Mouse (Mus musculus): ENCODE data around the gene Rorb. TPM values are rescaled to one million over a fixed set of nuclear protein-coding genes. Genes with fewer than 3 reads are reported as not detected.

Gene Rorb
- total RNA-seq, 2 experiments from 2014 or later = not detected

GRCm38 (mm10) chr19:19034482-19035315 lies 76.3 kb downstream of the Rorb start:
- no peak for ATAC-seq (replicated peaks; ENCODE audit: low FRiP score, poor library complexity, severe bottlenecking)

DNA sequence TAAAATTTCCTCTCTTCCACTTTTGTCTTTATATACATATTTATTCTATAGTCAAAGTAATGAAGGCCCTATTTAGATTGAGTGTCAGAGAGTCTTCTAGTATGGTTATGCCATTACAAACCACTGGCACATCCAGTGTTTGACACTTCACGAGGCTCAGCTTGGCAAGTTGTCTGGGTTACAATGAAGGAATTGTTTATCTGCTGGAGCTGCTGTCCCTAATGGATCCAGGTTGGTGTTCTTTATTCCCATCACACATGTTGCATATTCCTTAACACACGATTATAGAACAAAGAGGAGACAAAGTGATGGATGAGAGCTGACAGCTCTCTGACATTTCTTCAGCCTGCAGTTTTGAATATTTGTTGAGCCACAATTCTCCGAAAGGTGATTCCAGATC lies 77.0 kb downstream of the Rorb start:
- no peak for ATAC-seq (replicated peaks; ENCODE audit: low FRiP score, poor library complexity, severe bottlenecking)

- no peak for ATAC-seq (replicated peaks; ENCODE audit: low FRiP score, poor library complexity, severe bottlenecking)
Observed at GRCm38 (mm10) chr19:19005144-19005543, 105.9 kb downstream of the Rorb start.

GRCm38 (mm10) chr19:19004023-19004656 lies 106.9 kb downstream of the Rorb start:
- ATAC-seq (replicated peaks; ENCODE audit: low FRiP score, poor library complexity, severe bottlenecking) = no peak

GRCm38 (mm10) chr19:18998966-18999365 lies 112.0 kb downstream of the Rorb start:
- ATAC-seq (replicated peaks; ENCODE audit: low FRiP score, poor library complexity, severe bottlenecking) = no peak

- no peak for ATAC-seq (replicated peaks; ENCODE audit: low FRiP score, poor library complexity, severe bottlenecking)
Observed at GRCm38 (mm10) chr19:18997711-18998110, 113.3 kb downstream of the Rorb start.

DNA sequence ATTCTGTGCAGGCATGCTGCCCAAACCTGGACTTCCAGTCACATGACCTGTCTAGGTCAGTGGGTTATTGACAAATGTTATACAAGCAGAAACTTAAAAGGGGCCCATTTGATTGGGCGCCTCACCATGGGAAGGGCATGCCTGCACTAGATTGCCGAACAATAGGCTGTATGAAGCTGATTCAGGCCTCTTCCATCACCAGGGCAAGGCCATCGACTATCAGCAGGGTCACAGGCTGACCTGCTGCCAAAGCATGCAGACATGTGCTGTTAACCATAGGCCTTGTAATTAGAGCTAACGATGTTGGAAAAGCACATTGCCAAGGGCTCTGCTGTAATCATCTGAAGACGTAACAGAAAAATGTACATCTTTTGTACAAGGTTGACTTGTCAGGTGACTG lies 131.0 kb downstream of the Rorb start:
- no peak for ATAC-seq (replicated peaks; ENCODE audit: low FRiP score, poor library complexity, severe bottlenecking)

- no peak for ATAC-seq (replicated peaks; ENCODE audit: low FRiP score, poor library complexity, severe bottlenecking)
Observed at GRCm38 (mm10) chr19:18974796-18975660, 136.0 kb downstream of the Rorb start.

GRCm38 (mm10) chr19:18969386-18969785 lies 141.6 kb downstream of the Rorb start:
- ATAC-seq (replicated peaks; ENCODE audit: low FRiP score, poor library complexity, severe bottlenecking) = no peak

DNA sequence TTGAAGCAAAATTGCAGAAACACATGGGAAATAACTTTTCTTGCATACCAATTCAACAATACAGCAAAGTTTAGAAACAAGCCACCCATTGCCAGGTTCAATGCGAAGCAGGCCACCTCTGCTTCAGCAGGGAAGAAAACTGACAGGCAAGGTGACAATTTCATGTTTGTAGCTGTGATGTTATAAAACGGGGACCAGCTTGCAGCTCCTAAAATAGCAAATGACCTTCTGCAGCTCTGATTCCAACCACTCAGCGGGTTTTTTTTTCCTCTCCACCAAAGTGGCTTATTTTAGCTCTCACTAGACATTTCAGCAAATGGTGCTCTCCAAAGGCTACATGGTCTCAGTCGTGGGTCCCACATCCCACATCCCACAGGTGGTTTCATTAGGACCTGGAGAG lies 143.7 kb downstream of the Rorb start:
- no peak for ATAC-seq (replicated peaks; ENCODE audit: low FRiP score, poor library complexity, severe bottlenecking)

- ATAC-seq (replicated peaks; ENCODE audit: low FRiP score, poor library complexity, severe bottlenecking) = no peak
Observed at GRCm38 (mm10) chr19:18959862-18960261, 151.1 kb downstream of the Rorb start.

DNA sequence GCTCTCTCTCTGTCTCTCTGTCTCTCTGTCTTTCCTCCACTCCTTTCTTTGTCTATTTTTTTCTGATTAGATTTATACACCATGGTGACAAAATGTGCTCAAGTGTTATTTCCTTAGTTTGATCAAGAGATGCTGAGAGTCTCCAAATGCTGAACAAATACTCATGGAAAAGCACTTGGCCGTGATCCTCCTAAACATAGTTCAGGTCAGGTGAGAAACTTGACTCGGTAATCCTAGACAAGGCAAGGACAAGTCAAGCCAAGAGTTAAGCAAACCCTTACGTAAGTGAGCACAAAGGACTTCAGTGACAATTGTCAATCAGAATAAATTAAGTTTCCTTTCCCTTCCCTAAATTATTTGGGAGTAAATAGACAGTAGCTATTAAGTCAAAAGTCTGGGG lies 158.2 kb downstream of the Rorb start:
- ATAC-seq (replicated peaks; ENCODE audit: low FRiP score, poor library complexity, severe bottlenecking) = no peak

- no peak for ATAC-seq (replicated peaks; ENCODE audit: low FRiP score, poor library complexity, severe bottlenecking)
Observed at GRCm38 (mm10) chr19:18947193-18947592, 163.8 kb downstream of the Rorb start.

DNA sequence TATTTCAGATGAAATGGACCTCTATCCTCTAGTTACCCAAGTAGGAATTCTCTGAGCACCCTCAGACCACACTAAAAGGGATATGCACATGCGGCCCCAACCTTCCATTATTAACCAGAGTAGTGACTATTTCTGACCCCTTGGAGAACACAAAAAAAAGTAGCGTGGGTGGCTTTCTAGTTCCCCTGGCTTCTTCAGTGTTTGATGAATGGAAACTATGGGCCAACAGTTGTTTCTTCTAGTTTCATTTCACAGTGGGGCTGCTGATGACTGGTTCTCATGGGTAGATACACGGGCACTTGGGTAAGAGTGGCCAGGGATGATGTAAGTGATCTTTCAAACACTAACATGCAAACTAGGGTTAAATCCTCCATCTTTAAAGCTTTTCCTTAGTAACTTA lies 165.7 kb downstream of the Rorb start:
- ATAC-seq (replicated peaks; ENCODE audit: low FRiP score, poor library complexity, severe bottlenecking) = no peak

- ATAC-seq (replicated peaks; ENCODE audit: low FRiP score, poor library complexity, severe bottlenecking) = no peak
Observed at GRCm38 (mm10) chr19:18941391-18941790, 169.6 kb downstream of the Rorb start.

DNA sequence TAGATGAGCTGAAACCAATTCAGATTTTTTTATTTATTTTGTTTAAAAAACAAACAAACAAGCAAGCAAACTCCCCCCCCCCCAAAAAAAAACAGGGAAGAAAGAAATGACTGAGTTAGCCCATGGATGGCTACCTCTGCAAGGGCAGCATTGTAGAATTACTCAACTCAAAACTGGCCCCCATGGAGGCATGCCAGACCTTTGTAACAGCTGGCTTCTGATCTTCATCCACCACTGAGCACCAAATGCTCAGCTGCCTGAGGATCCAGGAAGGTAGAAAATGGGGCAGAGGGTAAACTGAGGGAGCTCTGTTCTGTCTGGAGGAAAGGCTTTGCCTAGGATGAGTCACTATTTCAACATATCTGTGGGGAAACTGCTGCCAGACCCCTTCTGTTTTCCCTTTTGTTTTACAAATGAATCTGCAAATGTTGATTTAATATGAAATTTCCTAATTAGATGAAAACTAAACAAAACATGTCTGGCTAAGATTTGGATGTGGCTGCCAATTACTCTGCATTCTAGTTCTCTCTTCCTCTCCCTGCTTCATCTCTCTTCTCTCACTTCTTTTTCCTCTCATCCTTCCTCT lies 199.1 kb downstream of the Rorb start:
- no peak for ATAC-seq (replicated peaks; ENCODE audit: low FRiP score, poor library complexity, severe bottlenecking)

- ATAC-seq (replicated peaks; ENCODE audit: low FRiP score, poor library complexity, severe bottlenecking) = no peak
Observed at GRCm38 (mm10) chr19:18909641-18910040, 201.4 kb downstream of the Rorb start.

DNA sequence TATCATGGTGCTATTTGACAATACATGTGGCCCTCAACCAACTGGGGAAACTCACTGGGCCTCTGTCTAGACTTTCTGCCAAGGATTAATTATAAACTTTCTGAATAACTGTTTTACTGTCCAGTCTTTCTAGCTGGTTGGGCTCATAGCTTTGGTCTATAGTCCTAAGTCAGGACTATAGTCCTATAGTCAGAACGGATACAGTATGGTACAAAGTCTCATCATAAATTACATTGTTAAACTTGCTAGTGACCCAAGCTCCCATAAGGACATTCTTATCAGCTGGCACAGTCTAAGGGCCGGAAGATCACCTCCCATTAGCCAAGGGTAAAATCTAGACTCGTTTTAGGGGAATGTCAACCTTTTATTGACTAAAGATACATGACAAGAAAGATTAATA lies 205.5 kb downstream of the Rorb start:
- ATAC-seq (replicated peaks; ENCODE audit: low FRiP score, poor library complexity, severe bottlenecking) = no peak

DNA sequence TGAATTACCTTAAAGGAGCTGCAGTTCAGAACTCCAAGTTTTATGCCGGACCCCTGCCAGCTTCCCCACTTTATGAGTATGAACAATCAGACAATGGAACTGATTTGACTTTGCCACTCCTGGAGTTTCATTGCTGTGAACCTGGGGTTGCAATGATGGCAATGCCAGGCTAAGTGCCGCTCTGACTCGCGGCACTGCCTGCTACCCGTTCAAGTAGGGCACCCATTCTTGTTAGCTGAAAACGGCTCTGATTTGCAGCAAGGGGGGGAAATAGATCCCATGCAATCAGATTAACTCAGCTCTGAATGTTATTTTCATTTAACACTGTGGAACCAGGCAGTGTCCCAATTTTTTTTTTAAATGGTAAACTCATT lies 208.3 kb downstream of the Rorb start:
- ATAC-seq (replicated peaks; ENCODE audit: low FRiP score, poor library complexity, severe bottlenecking) = no peak

- ATAC-seq (replicated peaks; ENCODE audit: low FRiP score, poor library complexity, severe bottlenecking) = no peak
Observed at GRCm38 (mm10) chr19:18902041-18902693, 208.8 kb downstream of the Rorb start.

All from erythroblast, adult 5-6 weeks (primary cell).